Mouse (Mus musculus) CH12.LX (cell line): ENCODE measurements around the gene Hist1h2ab.

Experiments used
- BHLHE40 ChIP-seq: IDR thresholded peaks from 2 replicates; pipeline ENCODE4 v1.6.1; 2011; ENCODE audit warnings: mild to moderate bottlenecking, low read depth, low read length, improper control_type of control experiment
- CTCF ChIP-seq, 2 experiments: IDR thresholded peaks in 1 of 2; conservative IDR thresholded peaks in 1 of 2; 2 replicates each; pipeline ENCODE4 v1.5.1; 2011 to 2012; ENCODE audit warnings: low read depth in 2 of 2, low read length in 2 of 2, improper control_type of control experiment in 1 of 2, inconsistent platforms in 1 of 2, mild to moderate bottlenecking in 1 of 2, moderate library complexity in 1 of 2
- EP300 ChIP-seq: IDR thresholded peaks from 2 replicates; pipeline ENCODE4 v1.6.1; 2011; ENCODE audit warnings: low read length, improper control_type of control experiment
- GABPA ChIP-seq: IDR thresholded peaks from 2 replicates; pipeline ENCODE4 v1.6.1; 2012; ENCODE audit warnings: low read depth, low read length, improper control_type of control experiment, inconsistent platforms; ENCODE audit not compliant: insufficient replicate concordance
- NELFE ChIP-seq: IDR thresholded peaks from 2 replicates; pipeline ENCODE4 v1.6.1; 2011; ENCODE audit warnings: low read depth, low read length, improper control_type of control experiment
- POLR2A ChIP-seq: IDR thresholded peaks from 2 replicates; pipeline ENCODE4 v1.6.1; 2011; ENCODE audit warnings: low read depth, mild to moderate bottlenecking, improper control_type of control experiment, low read length
- RAD21 ChIP-seq: IDR thresholded peaks from 2 replicates; pipeline ENCODE4 v1.6.1; 2011; ENCODE audit warnings: low read depth, mild to moderate bottlenecking, low read length, improper control_type of control experiment, moderate library complexity
- USF1 ChIP-seq: IDR thresholded peaks from 2 replicates; pipeline ENCODE4 v1.6.1; 2014; ENCODE audit warnings: low read depth, mild to moderate bottlenecking, inconsistent platforms, low read length, improper control_type of control experiment

DNA sequence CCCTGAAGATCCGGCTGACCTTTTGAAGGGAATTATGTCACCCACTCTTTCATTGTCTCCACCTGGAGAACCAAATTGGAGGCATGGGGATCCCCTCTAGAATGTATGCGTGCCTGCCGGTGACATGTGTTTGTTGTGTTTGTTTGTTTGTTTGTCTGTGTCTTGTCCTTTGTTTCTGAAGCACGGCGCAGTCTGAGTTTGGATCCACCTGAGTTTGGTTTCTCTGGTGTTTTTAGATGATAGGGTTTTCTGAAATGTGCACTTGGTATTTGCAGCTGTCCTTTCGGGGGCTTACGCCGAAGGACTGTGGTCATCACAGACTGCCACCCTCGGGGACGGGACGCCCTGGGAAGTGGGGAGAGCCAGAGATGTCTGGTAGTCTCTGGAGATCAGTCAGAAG lies 33.8 kb upstream of the Hist1h2ab start:
- TF ChIP-seq BHLHE40 = no peak
- no peak for TF ChIP-seq NELFE
- TF ChIP-seq CTCF (conservative IDR thresholded peaks at IDR 0.05 in 1 of 2, IDR thresholded peaks at IDR 0.05 in 1 of 2; ENCODE audit: low read depth in 2 of 2, low read length in 2 of 2) = no peak
- no peak for TF ChIP-seq RAD21
- no peak for TF ChIP-seq EP300
- TF ChIP-seq POLR2A = no peak
- no peak for TF ChIP-seq GABPA
- TF ChIP-seq USF1 = no peak
